ENCODE assay signal across 29 mouse cellular contexts in the genomic region with DNA sequence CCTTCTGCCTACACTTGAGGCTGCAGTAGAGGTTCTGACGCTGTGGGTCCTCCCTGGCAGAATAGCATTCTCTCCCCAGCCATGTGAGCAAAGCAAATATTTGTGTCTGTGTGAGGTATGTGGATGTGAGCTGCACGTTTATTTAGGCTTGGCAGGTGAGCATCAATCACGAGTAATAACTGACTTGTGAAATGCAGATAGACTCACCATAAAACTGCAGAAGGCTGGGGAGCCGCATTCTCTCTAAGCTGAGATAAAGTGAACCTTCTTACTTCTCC. TPM values are rescaled to one million over a fixed set of nuclear protein-coding genes. Genes with fewer than 3 reads are reported as not detected.
A peak's percentile ranks its signal among the peaks of the same experiment; 100 is the strongest.
DNase-seq lines count a peak whose midpoint lies in the region; ATAC-seq and TF ChIP-seq lines count a peak whose summit lies in the region.
"Had no signal": no experiment of that assay in that cellular context is flagged by ENCODE, and none has a peak within 500 bp of the region (broad histone marks: within the 10 kb centered on the region; RNA-seq: fewer than 3 reads in every experiment).

No protein-coding gene starts in this region.

- no peak for ATAC-seq in limb, embryonic 13.5 days (ENCODE audit: low FRiP score, low read depth)
- ATAC-seq: CD4-positive, CD25-positive, alpha-beta regulatory T cell, adult 4 months; forebrain, embryonic 14.5 days; forebrain, postnatal 0 days had no signal

- no peaks in the 10 kb centered on the region for H3K9me3 ChIP-seq in limb, embryonic 13.5 days
- H3K9me3 ChIP-seq in limb, embryonic 10.5 days (replicated peaks) = no peaks in the 10 kb centered on the region
- H3K9me3 ChIP-seq: embryonic facial prominence, embryonic 12.5 days; embryonic facial prominence, embryonic 15.5 days; heart, embryonic 10.5 days; heart, embryonic 13.5 days had no signal

- no peak overlapping the region for H3K4me3 ChIP-seq in limb, embryonic 13.5 days
- H3K4me3 ChIP-seq in limb, embryonic 10.5 days = no peak overlapping the region
- no peak overlapping the region for H3K4me3 ChIP-seq in lung, adult 2 months (replicated peaks; ENCODE audit: extremely low read depth, low read depth, low read length)
- H3K4me3 ChIP-seq: embryonic facial prominence, embryonic 12.5 days; embryonic facial prominence, embryonic 15.5 days; gastrocnemius, adult 2 months; heart, adult 2 months; heart, embryonic 13.5 days had no signal

- H3K9ac ChIP-seq in limb, embryonic 13.5 days = no peak overlapping the region
- H3K9ac ChIP-seq: embryonic facial prominence, embryonic 12.5 days; embryonic facial prominence, embryonic 15.5 days; forebrain, postnatal 0 days; heart, embryonic 13.5 days had no signal

- no peaks in the 10 kb centered on the region for H3K36me3 ChIP-seq in limb, embryonic 13.5 days
- no peaks in the 10 kb centered on the region for H3K36me3 ChIP-seq in limb, embryonic 10.5 days
- H3K36me3 ChIP-seq: embryonic facial prominence, embryonic 12.5 days; embryonic facial prominence, embryonic 15.5 days; heart, embryonic 10.5 days; heart, embryonic 13.5 days had no signal

- H3K27me3 ChIP-seq in limb, embryonic 13.5 days = peaks cover 32% of the 10 kb centered on the region
- peaks cover 27% of the 10 kb centered on the region for H3K27me3 ChIP-seq in limb, embryonic 10.5 days (ENCODE audit: low read depth, poor library complexity, severe bottlenecking)

- TF ChIP-seq CTCF in lung, adult 2 months (IDR thresholded peaks at IDR 0.05; ENCODE audit: insufficient read depth, low read length) = no peak

- no peak for TF ChIP-seq POLR2A in lung, adult 2 months (IDR thresholded peaks at IDR 0.05; ENCODE audit: borderline replicate concordance, extremely low read depth, low read depth, low read length)

- no peak overlapping the region for H3K27ac ChIP-seq in limb, embryonic 13.5 days
- no peak overlapping the region for H3K27ac ChIP-seq in limb, embryonic 10.5 days
- H3K27ac ChIP-seq: embryonic facial prominence, embryonic 12.5 days; embryonic facial prominence, embryonic 15.5 days; gastrocnemius, adult 2 months; heart, adult 2 months; heart, embryonic 10.5 days; heart, embryonic 13.5 days; hindbrain, embryonic 14.5 days had no signal

- H3K4me2 ChIP-seq in limb, embryonic 13.5 days (replicated peaks) = peak overlapping the region; percentile 53; the same call in 1 of the 2 replicates
- H3K4me2 ChIP-seq: embryonic facial prominence, embryonic 15.5 days; heart, embryonic 13.5 days had no signal

- peaks cover 11% of the 10 kb centered on the region for H3K4me1 ChIP-seq in limb, embryonic 13.5 days
- peaks cover 9% of the 10 kb centered on the region for H3K4me1 ChIP-seq in limb, embryonic 10.5 days
- H3K4me1 ChIP-seq in lung, adult 2 months (ENCODE audit: control insufficient read depth, insufficient read depth, low read length) = no peaks in the 10 kb centered on the region; the same call in 1 of the 2 replicates
- H3K4me1 ChIP-seq: embryonic facial prominence, embryonic 12.5 days; embryonic facial prominence, embryonic 15.5 days; heart, embryonic 13.5 days had no signal

- whole genome bisulfite sequencing in limb, embryonic 13.5 days = 51% methylated on average over 4 of the region's 4 CpGs
- 72% methylated on average over 4 of the region's 4 CpGs for WGBS in limb, embryonic 10.5 days
- WGBS in lung, adult 2 months = 32% methylated on average over 4 of the region's 4 CpGs

- DNase-seq in limb, embryonic 10.5 days (ENCODE audit: low spot score) = no peak
- DNase-seq in lung, postnatal 25 days (ENCODE audit: low spot score) = peak; percentile 21
- DNase-seq in lung, adult 2 months = no peak
- peak; percentile 26 for DNase-seq in testis, postnatal 10 days (ENCODE audit: low spot score)
- no peak for DNase-seq in testis, postnatal 14 days (ENCODE audit: low spot score)
- DNase-seq: adrenal gland, adult 2 months; adrenal gland, postnatal 14 days; cerebellum, adult 11 months; cerebellum, adult 2 months; cerebellum, adult 9-11 months; forebrain, postnatal 0 days; gastrocnemius, adult 2 months; gastrocnemius, postnatal 14 days; heart, adult 2 months; heart, postnatal 14 days; heart, postnatal 4 days had no signal

RNA-seq across cellular contexts. Expression of gene Krtap17-1, which starts 0.5 kb away (rescaled TPM):
- polyA plus RNA-seq in limb, embryonic 13.5 days (2015; fragmentation: Nextera tagmentation; extraction: Ambion mirVana) = 0.52 and 0.66 TPM in 2 replicates
- polyA plus RNA-seq in limb, embryonic 10.5 days (2016; fragmentation: Nextera tagmentation; extraction: Ambion mirVana) = 0.68 and 0.90 TPM in 2 replicates
- 5.5 and 8.8 TPM in 2 replicates for polyA plus RNA-seq in lung, adult 2 months (2012; rRNA removed)
- polyA plus RNA-seq: adrenal gland, adult 2 months; C2C12; CD4-positive, CD25-positive, alpha-beta regulatory T cell, adult 4 months; forebrain, embryonic 11.5 days; forebrain, embryonic 14.5 days; frontal cortex, adult 2 months; heart, adult 2 months; heart, embryonic 13.5 days; heart, embryonic 16.5 days had no signal

RNA-seq across cellular contexts. Expression of gene Krtap16-1, which starts 7.9 kb away (rescaled TPM):
- polyA plus RNA-seq in limb, embryonic 13.5 days (2015; fragmentation: Nextera tagmentation; extraction: Ambion mirVana) = not detected in 2 replicates
- not detected in 2 replicates for polyA plus RNA-seq in limb, embryonic 10.5 days (2016; fragmentation: Nextera tagmentation; extraction: Ambion mirVana)
- polyA plus RNA-seq in lung, adult 2 months (2012; rRNA removed) = not detected in 2 replicates
- polyA plus RNA-seq: adrenal gland, adult 2 months; C2C12; CD4-positive, CD25-positive, alpha-beta regulatory T cell, adult 4 months; cerebellum, adult 2 months; embryonic facial prominence, embryonic 12.5 days; forebrain, embryonic 11.5 days; forebrain, postnatal 0 days; heart, adult 2 months; heart, embryonic 10.5 days; heart, embryonic 13.5 days; heart, embryonic 16.5 days; hindbrain, embryonic 11.5 days had no signal

RNA-seq across cellular contexts. Expression of gene Krtap29-1, which starts 15.5 kb away (rescaled TPM):
- not detected in 2 replicates for polyA plus RNA-seq in limb, embryonic 13.5 days (2015; fragmentation: Nextera tagmentation; extraction: Ambion mirVana)
- polyA plus RNA-seq in limb, embryonic 10.5 days (2016; fragmentation: Nextera tagmentation; extraction: Ambion mirVana) = not detected in 2 replicates
- not detected in 2 replicates for polyA plus RNA-seq in lung, adult 2 months (2012; rRNA removed)
- polyA plus RNA-seq: adrenal gland, adult 2 months; C2C12; CD4-positive, CD25-positive, alpha-beta regulatory T cell, adult 4 months; cerebellum, adult 2 months; embryonic facial prominence, embryonic 12.5 days; embryonic facial prominence, embryonic 15.5 days; forebrain, embryonic 11.5 days; forebrain, embryonic 14.5 days; forebrain, postnatal 0 days; frontal cortex, adult 2 months; heart, adult 2 months; heart, embryonic 10.5 days; heart, embryonic 13.5 days; heart, embryonic 16.5 days; hindbrain, embryonic 11.5 days; hindbrain, embryonic 14.5 days had no signal

RNA-seq across cellular contexts. Expression of gene Krt33a, which starts 21.7 kb away (rescaled TPM):
- not detected in 2 replicates for polyA plus RNA-seq in limb, embryonic 13.5 days (2015; fragmentation: Nextera tagmentation; extraction: Ambion mirVana)
- not detected in 2 replicates for polyA plus RNA-seq in limb, embryonic 10.5 days (2016; fragmentation: Nextera tagmentation; extraction: Ambion mirVana)
- not detected in 2 replicates for polyA plus RNA-seq in lung, adult 2 months (2012; rRNA removed)
- polyA plus RNA-seq: adrenal gland, adult 2 months; CD4-positive, CD25-positive, alpha-beta regulatory T cell, adult 4 months; cerebellum, adult 2 months; forebrain, embryonic 11.5 days; forebrain, embryonic 14.5 days; forebrain, postnatal 0 days; frontal cortex, adult 2 months; heart, adult 2 months; heart, embryonic 10.5 days; heart, embryonic 13.5 days; heart, embryonic 16.5 days; hindbrain, embryonic 11.5 days; hindbrain, embryonic 14.5 days had no signal

RNA-seq across cellular contexts. Expression of gene Krt33b, which starts 35.3 kb away (rescaled TPM):
- polyA plus RNA-seq in limb, embryonic 13.5 days (2015; fragmentation: Nextera tagmentation; extraction: Ambion mirVana) = 0.38 and 0.43 TPM in 2 replicates
- not detected in 2 replicates for polyA plus RNA-seq in limb, embryonic 10.5 days (2016; fragmentation: Nextera tagmentation; extraction: Ambion mirVana)
- polyA plus RNA-seq in lung, adult 2 months (2012; rRNA removed) = not detected in 2 replicates
- polyA plus RNA-seq: adrenal gland, adult 2 months; C2C12; CD4-positive, CD25-positive, alpha-beta regulatory T cell, adult 4 months; cerebellum, adult 2 months; forebrain, embryonic 11.5 days; forebrain, embryonic 14.5 days; forebrain, postnatal 0 days; frontal cortex, adult 2 months; heart, adult 2 months; heart, embryonic 10.5 days; heart, embryonic 13.5 days; heart, embryonic 16.5 days; hindbrain, embryonic 11.5 days; hindbrain, embryonic 14.5 days had no signal

Comparison
In these comparisons a context has a peak if more than half of its experiments do, and no peak if none do; other contexts are left out.
1. DNase-seq: peak in lung, postnatal 25 days (single experiment) and testis, postnatal 10 days (single experiment); none in limb, embryonic 10.5 days (single experiment), lung, adult 2 months (single experiment) and testis, postnatal 14 days (single experiment).